Mouse (Mus musculus): ENCODE results near the gene Cpsf4l. TPM values are rescaled to one million over a fixed set of nuclear protein-coding genes. Genes with fewer than 3 reads are reported as not detected.

Gene Cpsf4l
- polyA plus RNA-seq (2015; fragmentation: Nextera tagmentation; extraction: Ambion mirVana): 0.18 and 0.41 TPM in 2 replicates

DNA sequence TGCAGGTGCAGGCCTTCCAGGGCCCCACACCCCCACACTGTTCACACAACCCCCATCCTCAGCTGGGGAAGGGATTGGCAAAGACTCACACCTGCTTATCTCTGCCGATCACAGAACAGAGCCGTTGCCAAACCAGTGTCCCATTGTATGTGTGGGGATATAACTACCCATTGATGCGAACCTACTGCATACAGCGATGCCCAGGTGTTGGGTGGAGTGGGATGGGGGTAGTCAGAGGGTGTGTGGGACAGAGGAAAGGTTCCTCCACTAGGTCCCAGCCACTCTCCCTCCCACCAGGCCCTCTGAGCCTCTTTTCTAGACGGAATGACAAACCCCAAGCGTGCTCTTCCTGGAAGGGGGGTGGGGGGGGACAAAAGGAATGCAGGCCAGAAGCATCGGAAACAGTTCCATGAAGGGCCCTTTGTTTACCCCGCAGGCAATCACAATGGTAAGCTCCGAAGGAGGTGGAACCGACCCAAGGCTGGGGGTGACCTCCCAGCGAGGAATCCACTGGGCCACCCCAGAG, at the start of gene Cpsf4l:
Gene Cpsf4l (minus strand): TSS at position 287 of the 526 bp plus-strand sequence.
- peak; percentile 16; the same call in 1 of the 2 replicates for ATAC-seq (ENCODE audit: insufficient read depth, low FRiP score)
- no peaks in the 10 kb centered on the region for H3K36me3 ChIP-seq (ENCODE audit: control insufficient read depth, insufficient read depth, low read length)
- 15% methylated on average over 11 of the region's 11 CpGs for WGBS
- H3K4me3 ChIP-seq (replicated peaks; ENCODE audit: low read length): no peak within 1 kb of the TSS
- H3K9ac ChIP-seq (ENCODE audit: low read length): peak within 1 kb of the TSS; percentile 64
- no peaks in the 10 kb centered on the region for H3K9me3 ChIP-seq (replicated peaks; ENCODE audit: control insufficient read depth, low read length)
- peaks cover 22% of the 10 kb centered on the region for H3K4me1 ChIP-seq (ENCODE audit: control insufficient read depth, insufficient read depth, low read length)
- peak within 1 kb of the TSS; percentile 78 for H3K27ac ChIP-seq (ENCODE audit: low read length)
- no peaks in the 10 kb centered on the region for H3K27me3 ChIP-seq (ENCODE audit: control insufficient read depth, insufficient read depth, low read length)
- H3K4me2 ChIP-seq (ENCODE audit: low read depth, low read length): no peak within 1 kb of the TSS

DNA sequence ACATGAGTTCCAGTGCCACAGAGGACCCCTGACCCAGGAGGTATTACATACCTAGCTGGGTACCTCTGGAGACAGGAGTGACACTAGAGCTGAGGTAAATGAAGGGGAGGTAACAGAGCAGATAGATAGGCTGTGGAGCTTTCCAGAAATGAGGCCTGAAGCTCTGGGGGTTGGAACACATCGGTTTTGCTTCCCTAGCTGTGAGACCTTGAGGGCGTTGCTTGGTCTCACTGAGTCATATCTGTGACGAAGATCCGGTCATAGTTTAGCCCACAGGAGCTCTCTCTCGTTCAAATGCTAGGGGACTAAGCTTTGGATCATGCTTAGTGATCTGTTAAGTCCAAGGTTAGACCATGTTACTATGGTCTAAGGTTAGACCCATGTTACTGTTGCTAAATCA, 49.0 kb upstream of the Cpsf4l start:
- Histone ChIP-seq H3K27me3 (ENCODE audit: control insufficient read depth, insufficient read depth, low read length) (no peaks in the 10 kb centered on the region), H3K27ac (ENCODE audit: low read length) (no peak overlapping the region), H3K4me3 (replicated peaks; ENCODE audit: low read length) (no peak overlapping the region), H3K4me1 (ENCODE audit: control insufficient read depth, insufficient read depth, low read length) (peaks cover 15% of the 10 kb centered on the region), H3K36me3 (ENCODE audit: control insufficient read depth, insufficient read depth, low read length) (no peaks in the 10 kb centered on the region), H3K9me3 (replicated peaks; ENCODE audit: control insufficient read depth, low read length) (no peaks in the 10 kb centered on the region), H3K9ac (ENCODE audit: low read length) (no peak overlapping the region), H3K4me2 (ENCODE audit: low read depth, low read length) (no peak overlapping the region)
- ATAC-seq (ENCODE audit: insufficient read depth, low FRiP score): no peak
- WGBS: 89% methylated on average over 5 of the region's 5 CpGs

DNA sequence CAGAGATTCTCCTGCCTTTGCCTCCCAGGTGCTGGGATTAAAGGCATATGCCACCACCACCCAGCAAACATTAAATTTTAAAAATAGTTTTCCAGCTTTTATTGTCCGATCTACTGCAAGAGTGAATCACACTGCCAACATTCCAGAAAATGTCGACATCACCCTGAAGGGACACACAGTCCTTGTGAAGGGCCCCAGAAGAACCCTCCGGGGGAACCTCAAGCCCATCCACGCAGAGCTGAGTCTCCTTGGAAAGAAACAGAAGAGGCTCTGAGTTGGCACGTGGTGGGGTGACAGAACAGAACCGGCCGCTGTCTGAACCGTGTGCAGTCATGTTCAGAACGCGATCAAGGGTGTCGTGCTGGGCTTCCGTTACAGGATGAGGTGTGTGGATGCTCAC, 46.8 kb upstream of the Cpsf4l start:
- H3K36me3 ChIP-seq (ENCODE audit: control insufficient read depth, insufficient read depth, low read length): no peaks in the 10 kb centered on the region
- 90% methylated on average over 12 of the region's 12 CpGs for WGBS
- no peak overlapping the region for H3K27ac ChIP-seq (ENCODE audit: low read length)
- H3K9me3 ChIP-seq (replicated peaks; ENCODE audit: control insufficient read depth, low read length): no peaks in the 10 kb centered on the region
- no peaks in the 10 kb centered on the region for H3K27me3 ChIP-seq (ENCODE audit: control insufficient read depth, insufficient read depth, low read length)
- no peak overlapping the region for H3K4me2 ChIP-seq (ENCODE audit: low read depth, low read length)
- no peak overlapping the region for H3K4me3 ChIP-seq (replicated peaks; ENCODE audit: low read length)
- H3K4me1 ChIP-seq (ENCODE audit: control insufficient read depth, insufficient read depth, low read length): peaks cover 16% of the 10 kb centered on the region
- H3K9ac ChIP-seq (ENCODE audit: low read length): no peak overlapping the region
- no peak for ATAC-seq (ENCODE audit: insufficient read depth, low FRiP score)

DNA sequence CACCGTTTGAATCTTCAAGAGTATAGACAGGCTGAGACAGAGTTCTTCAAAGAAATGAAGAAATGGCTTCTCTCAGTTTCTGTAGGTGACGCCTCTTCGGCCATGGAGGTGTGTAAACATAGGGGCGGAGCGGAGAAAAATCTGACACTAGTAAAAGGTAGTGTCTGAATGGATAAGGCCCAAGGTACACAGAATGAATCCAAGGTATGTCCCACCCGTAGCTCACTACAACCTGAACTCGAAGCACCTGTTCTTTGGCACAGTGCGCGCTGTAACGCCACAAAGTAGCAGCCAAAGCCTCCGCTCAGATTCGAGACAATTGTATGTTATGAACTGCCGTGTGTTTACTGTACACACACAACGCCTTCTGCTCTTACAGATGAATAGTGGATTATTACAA, 46.1 kb upstream of the Cpsf4l start:
- H3K36me3 ChIP-seq (ENCODE audit: control insufficient read depth, insufficient read depth, low read length): no peaks in the 10 kb centered on the region
- H3K27ac ChIP-seq (ENCODE audit: low read length): peak overlapping the region; percentile 86
- H3K4me1 ChIP-seq (ENCODE audit: control insufficient read depth, insufficient read depth, low read length): peaks cover 16% of the 10 kb centered on the region
- H3K27me3 ChIP-seq (ENCODE audit: control insufficient read depth, insufficient read depth, low read length): no peaks in the 10 kb centered on the region
- no peak overlapping the region for H3K4me2 ChIP-seq (ENCODE audit: low read depth, low read length)
- H3K4me3 ChIP-seq (replicated peaks; ENCODE audit: low read length): no peak overlapping the region
- WGBS: 66% methylated on average over 14 of the region's 14 CpGs
- 0 out of 2 replicates have a peak overlapping the region, but pooled peaks have one; percentile 39 for H3K9ac ChIP-seq (ENCODE audit: low read length)
- no peak for ATAC-seq (ENCODE audit: insufficient read depth, low FRiP score)
- no peaks in the 10 kb centered on the region for H3K9me3 ChIP-seq (replicated peaks; ENCODE audit: control insufficient read depth, low read length)

DNA sequence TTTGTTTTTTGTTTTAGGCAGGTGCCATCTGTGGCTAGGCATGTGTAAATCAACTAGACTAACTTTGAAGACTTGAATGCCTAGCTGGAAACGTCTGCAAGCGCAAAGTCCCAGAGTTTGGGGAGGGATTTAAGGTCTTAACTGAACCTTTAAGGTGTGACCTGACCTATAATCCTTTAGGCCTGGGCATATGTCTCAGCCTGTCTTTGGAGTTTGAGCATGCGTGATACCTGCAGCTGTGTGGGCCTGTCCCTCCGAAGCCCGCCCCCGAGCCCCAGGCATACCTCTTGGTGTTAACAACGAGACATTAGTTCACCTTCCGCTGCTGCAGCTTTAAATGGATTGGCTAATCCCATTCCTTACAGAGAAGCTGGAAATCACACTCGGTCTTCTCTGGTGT, 45.0 kb upstream of the Cpsf4l start:
- H3K4me1 ChIP-seq (ENCODE audit: control insufficient read depth, insufficient read depth, low read length): peaks cover 16% of the 10 kb centered on the region
- peak overlapping the region; percentile 39; the same call in 1 of the 2 replicates for H3K9ac ChIP-seq (ENCODE audit: low read length)
- no peak overlapping the region for H3K4me3 ChIP-seq (replicated peaks; ENCODE audit: low read length)
- H3K27me3 ChIP-seq (ENCODE audit: control insufficient read depth, insufficient read depth, low read length): no peaks in the 10 kb centered on the region
- H3K4me2 ChIP-seq (ENCODE audit: low read depth, low read length): no peak overlapping the region
- H3K36me3 ChIP-seq (ENCODE audit: control insufficient read depth, insufficient read depth, low read length): no peaks in the 10 kb centered on the region
- peak overlapping the region; percentile 86 for H3K27ac ChIP-seq (ENCODE audit: low read length)
- ATAC-seq (ENCODE audit: insufficient read depth, low FRiP score): no peak
- WGBS: 48% methylated on average over 9 of the region's 9 CpGs
- H3K9me3 ChIP-seq (replicated peaks; ENCODE audit: control insufficient read depth, low read length): no peaks in the 10 kb centered on the region

DNA sequence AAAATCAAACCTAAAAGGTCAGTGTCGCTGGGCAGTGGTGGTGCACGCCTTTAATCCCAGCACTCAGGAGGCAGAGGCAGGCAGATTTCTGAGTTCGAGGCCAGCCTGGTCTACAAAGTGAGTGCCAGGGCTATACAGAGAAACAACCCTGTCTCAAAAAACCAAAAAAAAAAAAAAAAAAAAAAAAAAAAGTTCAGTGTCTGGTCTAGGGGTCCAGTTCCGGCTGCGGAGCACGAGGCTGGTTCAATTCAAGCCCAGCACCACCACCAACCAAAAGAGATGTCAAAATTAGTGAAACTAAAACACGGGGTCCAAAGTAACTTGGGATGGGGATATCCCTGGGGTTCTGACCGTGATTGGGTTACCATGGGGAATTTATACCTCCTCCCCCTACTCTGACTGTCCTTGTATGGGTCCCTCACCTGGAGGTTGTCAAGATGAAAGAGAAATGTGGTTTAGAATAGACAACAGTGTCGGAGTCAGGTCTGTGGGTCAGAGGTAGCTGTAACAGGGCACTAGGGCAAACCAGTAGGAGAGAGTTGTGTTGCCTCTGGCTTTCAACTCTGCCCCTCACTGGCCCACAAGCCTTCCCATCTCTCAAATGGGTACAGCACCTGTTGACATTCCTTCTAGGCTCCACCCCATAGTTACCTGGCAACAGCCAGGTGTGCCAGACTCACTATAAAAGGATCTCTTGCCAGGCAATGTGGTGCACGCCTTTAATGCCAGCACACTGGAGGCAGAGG, 43.0 kb upstream of the Cpsf4l start:
- Histone ChIP-seq H3K36me3 (ENCODE audit: control insufficient read depth, insufficient read depth, low read length) (0 out of 2 replicates have a peak, but pooled peaks cover 5% of the 10 kb centered on the region), H3K4me3 (replicated peaks; ENCODE audit: low read length) (no peak overlapping the region; the same call in 1 of the 2 replicates), H3K9ac (ENCODE audit: low read length) (peak overlapping the region; percentile 90; the same call in 1 of the 2 replicates), H3K4me1 (ENCODE audit: control insufficient read depth, insufficient read depth, low read length) (peaks cover 34% of the 10 kb centered on the region), H3K27me3 (ENCODE audit: control insufficient read depth, insufficient read depth, low read length) (no peaks in the 10 kb centered on the region), H3K9me3 (replicated peaks; ENCODE audit: control insufficient read depth, low read length) (no peaks in the 10 kb centered on the region), H3K27ac (ENCODE audit: low read length) (peak overlapping the region; percentile 97), H3K4me2 (ENCODE audit: low read depth, low read length) (peak overlapping the region; percentile 90)
- ATAC-seq (ENCODE audit: insufficient read depth, low FRiP score): no peak
- WGBS: 92% methylated on average over 10 of the region's 10 CpGs

DNA sequence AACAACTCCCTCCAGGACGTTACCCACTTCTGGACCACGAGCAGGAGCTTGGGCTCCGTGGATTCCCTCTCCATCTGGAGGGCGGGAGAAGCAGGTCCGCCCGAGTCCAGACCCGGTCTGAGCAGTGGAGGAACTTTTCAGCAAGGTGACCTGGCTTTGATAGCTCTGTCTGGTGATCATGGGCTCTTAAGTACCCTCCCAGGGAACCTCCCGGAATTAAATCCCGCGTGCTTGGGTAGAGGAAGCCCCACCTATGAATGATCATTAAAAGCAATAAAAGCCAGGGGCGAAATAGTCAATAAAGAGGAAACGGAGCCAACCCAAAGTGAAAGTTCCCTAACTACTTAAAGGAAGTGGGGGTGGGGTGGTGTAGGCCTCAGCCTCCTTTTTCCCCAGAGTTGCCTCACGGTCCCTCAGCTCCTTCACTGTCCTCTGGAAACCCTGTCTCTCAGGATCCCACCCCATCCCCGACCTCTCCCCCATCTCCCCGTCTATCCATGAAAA, 42.4 kb upstream of the Cpsf4l start:
- H3K36me3 ChIP-seq (ENCODE audit: control insufficient read depth, insufficient read depth, low read length): 0 out of 2 replicates have a peak, but pooled peaks cover 5% of the 10 kb centered on the region
- H3K27ac ChIP-seq (ENCODE audit: low read length): peak overlapping the region; percentile 97
- H3K4me3 ChIP-seq (replicated peaks; ENCODE audit: low read length): peak overlapping the region; percentile 78
- peaks cover 40% of the 10 kb centered on the region for H3K4me1 ChIP-seq (ENCODE audit: control insufficient read depth, insufficient read depth, low read length)
- no peak for ATAC-seq (ENCODE audit: insufficient read depth, low FRiP score)
- peak overlapping the region; percentile 90 for H3K4me2 ChIP-seq (ENCODE audit: low read depth, low read length)
- WGBS: 21% methylated on average over 15 of the region's 15 CpGs
- no peaks in the 10 kb centered on the region for H3K27me3 ChIP-seq (ENCODE audit: control insufficient read depth, insufficient read depth, low read length)
- no peaks in the 10 kb centered on the region for H3K9me3 ChIP-seq (replicated peaks; ENCODE audit: control insufficient read depth, low read length)
- peak overlapping the region; percentile 90 for H3K9ac ChIP-seq (ENCODE audit: low read length)

DNA sequence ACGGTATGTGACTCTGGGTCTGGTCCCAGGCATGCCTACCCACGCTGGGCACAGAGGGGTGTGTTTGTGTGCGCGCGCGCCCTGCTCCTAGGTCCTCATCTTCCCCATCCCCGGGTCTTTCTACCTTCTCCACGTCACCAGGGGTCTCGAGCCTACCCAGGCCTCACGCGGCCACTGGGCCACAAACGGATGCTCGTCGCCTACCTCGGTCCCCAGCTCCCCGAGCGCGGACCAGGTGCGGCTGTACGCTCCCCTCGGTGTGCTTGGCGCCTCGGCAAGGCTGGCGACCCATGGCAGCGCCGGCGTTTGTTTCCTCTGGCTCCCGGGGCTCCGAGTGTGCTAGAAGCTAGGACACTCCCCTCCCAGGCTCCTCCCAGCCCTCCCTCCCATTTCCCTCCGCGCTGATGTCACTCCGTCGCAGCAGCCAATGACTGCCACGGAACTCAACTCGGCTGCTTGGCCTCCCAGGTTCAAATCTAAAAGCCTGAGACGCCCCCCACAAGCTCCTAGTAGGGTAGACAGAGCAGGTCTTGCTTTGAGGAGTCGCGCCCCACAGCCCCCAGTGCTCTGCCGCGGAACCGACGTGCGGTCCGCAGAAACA, 41.8 kb upstream of the Cpsf4l start, which contains the start of gene Cdc42ep4:
Gene Cdc42ep4 (minus strand): TSS at position 398 of the 601 bp plus-strand sequence.
- H3K9me3 ChIP-seq (replicated peaks; ENCODE audit: control insufficient read depth, low read length): no peaks in the 10 kb centered on the region
- H3K9ac ChIP-seq (ENCODE audit: low read length): peak within 1 kb of the TSS; percentile 90
- peak within 1 kb of the TSS; percentile 90 for H3K4me2 ChIP-seq (ENCODE audit: low read depth, low read length)
- ATAC-seq (ENCODE audit: insufficient read depth, low FRiP score): peak; percentile 83
- H3K4me1 ChIP-seq (ENCODE audit: control insufficient read depth, insufficient read depth, low read length): peaks cover 44% of the 10 kb centered on the region
- H3K27ac ChIP-seq (ENCODE audit: low read length): peak within 1 kb of the TSS; percentile 97
- H3K36me3 ChIP-seq (ENCODE audit: control insufficient read depth, insufficient read depth, low read length): 0 out of 2 replicates have a peak, but pooled peaks cover 5% of the 10 kb centered on the region
- peak within 1 kb of the TSS; percentile 78 for H3K4me3 ChIP-seq (replicated peaks; ENCODE audit: low read length)
- WGBS: under 1% methylated on average over 44 of the region's 44 CpGs
- no peaks in the 10 kb centered on the region for H3K27me3 ChIP-seq (ENCODE audit: control insufficient read depth, insufficient read depth, low read length)
